Mouse (Mus musculus): ENCODE measurements at regions not wholly inside any gene's neighbourhood (a gene's known extent, or its start where the extent isn't known, plus 50 kb on each side); places are given as distances from the start of the nearest gene placed in this dataset.

GRCm38 (mm10) chr3:149767847-149768421 is 777.6 kb upstream of the Adgrl2 start:
- TF ChIP-seq CTCF (IDR thresholded peaks at IDR 0.05; ENCODE audit: extremely low read depth, insufficient read length, insufficient replicate concordance, low read depth, low read length), result no peak
- TF ChIP-seq POLR2A (IDR thresholded peaks at IDR 0.05; ENCODE audit: low read depth, low read length), result no peak
